Mouse (Mus musculus): ENCODE measurements around the gene Depdc5. TPM values are rescaled to one million over a fixed set of nuclear protein-coding genes. Genes with fewer than 3 reads are reported as not detected.
A peak's percentile ranks its signal among the peaks of the same experiment; 100 is the strongest.
"Not testable (repeated sequence)": the region's sequence is repeated elsewhere in the genome, so short reads cannot be mapped to it uniquely, and the experiment has no call there.

Depdc5 gene
- polyA plus RNA-seq, 1 experiment = 15.5 TPM

- peak in 1 of 3 experiments; percentile 67 for TF ChIP-seq MYOG (IDR thresholded peaks at IDR 0.05; ENCODE audit: control insufficient read depth in 1 of 3, insufficient read depth in 1 of 3, insufficient read length in 2 of 3, low read depth in 2 of 3)
- TF ChIP-seq USF1 (IDR thresholded peaks at IDR 0.05; ENCODE audit: low read depth) = no peak
- TF ChIP-seq E2F4 (IDR thresholded peaks at IDR 0.05; ENCODE audit: insufficient read depth) = no peak
- TF ChIP-seq POLR2A (IDR thresholded peaks at IDR 0.05; ENCODE audit: insufficient read length, low read depth) = no peak
- no peak for TF ChIP-seq CEBPB (IDR thresholded peaks at IDR 0.05; ENCODE audit: insufficient read depth, poor library complexity, severe bottlenecking)
- peak; percentile 41 to 70 (median 69) for TF ChIP-seq MYOD1 (IDR thresholded peaks at IDR 0.05; ENCODE audit: control insufficient read depth in 1 of 3, insufficient read length in 2 of 3, low read depth in 2 of 3)
- TF ChIP-seq POLR2AphosphoS2 (IDR thresholded peaks at IDR 0.05; ENCODE audit: insufficient read length, low read depth) = no peak
- Histone ChIP-seq H3K27me3 (ENCODE audit: control insufficient read depth, insufficient read depth, insufficient read length) (no peaks in the 10 kb centered on the region), H3K4me3 (no peak overlapping the region), H3K79me2 (ENCODE audit: control insufficient read depth, insufficient read depth) (no peaks in the 10 kb centered on the region), H3K36me3 (ENCODE audit: control insufficient read depth, insufficient read depth) (peaks cover 30% of the 10 kb centered on the region), H3K4me2 (ENCODE audit: low read depth) (no peak overlapping the region), H3ac (ENCODE audit: control insufficient read depth, insufficient read length) (no peak overlapping the region)
Observed at GRCm38 (mm10) chr5:32830054-32830453, 33.4 kb upstream of the Depdc5 start.

GRCm38 (mm10) chr5:32834497-32834896, 29.0 kb upstream of the Depdc5 start:
- H3K27me3 ChIP-seq (ENCODE audit: control insufficient read depth, insufficient read depth, insufficient read length) = no peaks in the 10 kb centered on the region
- H3K4me3 ChIP-seq = no peak overlapping the region
- no peak overlapping the region for H3K4me2 ChIP-seq (ENCODE audit: low read depth)
- peaks cover 40% of the 10 kb centered on the region for H3K36me3 ChIP-seq (ENCODE audit: control insufficient read depth, insufficient read depth)
- no peak overlapping the region for H3ac ChIP-seq (ENCODE audit: control insufficient read depth, insufficient read length)
- no peaks in the 10 kb centered on the region for H3K79me2 ChIP-seq (ENCODE audit: control insufficient read depth, insufficient read depth)
- no peak for TF ChIP-seq MYOG (IDR thresholded peaks at IDR 0.05; ENCODE audit: control insufficient read depth in 1 of 3, insufficient read depth in 1 of 3, insufficient read length in 2 of 3, low read depth in 2 of 3)
- TF ChIP-seq MYOD1 (IDR thresholded peaks at IDR 0.05; ENCODE audit: control insufficient read depth in 1 of 3, insufficient read length in 2 of 3, low read depth in 2 of 3) = no peak
- TF ChIP-seq E2F4 (IDR thresholded peaks at IDR 0.05; ENCODE audit: insufficient read depth) = no peak
- no peak for TF ChIP-seq MAX (IDR thresholded peaks at IDR 0.05; ENCODE audit: low read depth)
- no peak for TF ChIP-seq SRF (IDR thresholded peaks at IDR 0.05; ENCODE audit: control insufficient read depth, insufficient read length, low read depth)
- no peak for TF ChIP-seq USF1 (IDR thresholded peaks at IDR 0.05; ENCODE audit: low read depth)

- TF ChIP-seq MYOG (IDR thresholded peaks at IDR 0.05; ENCODE audit: control insufficient read depth in 1 of 3, insufficient read depth in 1 of 3, insufficient read length in 2 of 3, low read depth in 2 of 3) = no peak
- no peak for TF ChIP-seq SRF (IDR thresholded peaks at IDR 0.05; ENCODE audit: control insufficient read depth, insufficient read length, low read depth)
- no peak for TF ChIP-seq TCF3 (IDR thresholded peaks at IDR 0.05; ENCODE audit: insufficient read length, low read depth)
- no peak overlapping the region for H3ac ChIP-seq (ENCODE audit: control insufficient read depth, insufficient read length)
- no peak overlapping the region for H3K4me3 ChIP-seq
- no peaks in the 10 kb centered on the region for H3K79me2 ChIP-seq (ENCODE audit: control insufficient read depth, insufficient read depth)
- no peaks in the 10 kb centered on the region for H3K27me3 ChIP-seq (ENCODE audit: control insufficient read depth, insufficient read depth, insufficient read length)
- H3K36me3 ChIP-seq (ENCODE audit: control insufficient read depth, insufficient read depth) = peaks cover 34% of the 10 kb centered on the region
- H3K4me2 ChIP-seq (ENCODE audit: low read depth) = no peak overlapping the region
Observed at GRCm38 (mm10) chr5:32836976-32837375, 26.5 kb upstream of the Depdc5 start.

- Histone ChIP-seq H3K4me2 (ENCODE audit: low read depth) (no peak overlapping the region), H3K27me3 (ENCODE audit: control insufficient read depth, insufficient read depth, insufficient read length) (no peaks in the 10 kb centered on the region), H3K79me2 (ENCODE audit: control insufficient read depth, insufficient read depth) (no peaks in the 10 kb centered on the region), H3ac (ENCODE audit: control insufficient read depth, insufficient read length) (no peak overlapping the region), H3K36me3 (ENCODE audit: control insufficient read depth, insufficient read depth) (peaks cover 45% of the 10 kb centered on the region), H3K4me3 (no peak overlapping the region)
- TF ChIP-seq USF1 (IDR thresholded peaks at IDR 0.05; ENCODE audit: low read depth) (no peak), POLR2AphosphoS2 (IDR thresholded peaks at IDR 0.05; ENCODE audit: insufficient read length, low read depth) (no peak), SRF (IDR thresholded peaks at IDR 0.05; ENCODE audit: control insufficient read depth, insufficient read length, low read depth) (no peak), POLR2A (IDR thresholded peaks at IDR 0.05; ENCODE audit: insufficient read length, low read depth) (no peak), CEBPB (IDR thresholded peaks at IDR 0.05; ENCODE audit: insufficient read depth, poor library complexity, severe bottlenecking) (no peak), TCF3 (IDR thresholded peaks at IDR 0.05; ENCODE audit: insufficient read length, low read depth) (no peak), MYOD1 (IDR thresholded peaks at IDR 0.05; ENCODE audit: control insufficient read depth in 1 of 3, insufficient read length in 2 of 3, low read depth in 2 of 3) (no peak), MYOG (IDR thresholded peaks at IDR 0.05; ENCODE audit: control insufficient read depth in 1 of 3, insufficient read depth in 1 of 3, insufficient read length in 2 of 3, low read depth in 2 of 3) (no peak), E2F4 (IDR thresholded peaks at IDR 0.05; ENCODE audit: insufficient read depth) (no peak), MAX (IDR thresholded peaks at IDR 0.05; ENCODE audit: low read depth) (no peak), REST (IDR thresholded peaks at IDR 0.05; ENCODE audit: insufficient read depth, insufficient read length) (no peak), TCF12 (IDR thresholded peaks at IDR 0.05; ENCODE audit: insufficient read depth, poor library complexity, severe bottlenecking) (no peak)
Observed at GRCm38 (mm10) chr5:32840029-32840428, 23.5 kb upstream of the Depdc5 start.

DNA sequence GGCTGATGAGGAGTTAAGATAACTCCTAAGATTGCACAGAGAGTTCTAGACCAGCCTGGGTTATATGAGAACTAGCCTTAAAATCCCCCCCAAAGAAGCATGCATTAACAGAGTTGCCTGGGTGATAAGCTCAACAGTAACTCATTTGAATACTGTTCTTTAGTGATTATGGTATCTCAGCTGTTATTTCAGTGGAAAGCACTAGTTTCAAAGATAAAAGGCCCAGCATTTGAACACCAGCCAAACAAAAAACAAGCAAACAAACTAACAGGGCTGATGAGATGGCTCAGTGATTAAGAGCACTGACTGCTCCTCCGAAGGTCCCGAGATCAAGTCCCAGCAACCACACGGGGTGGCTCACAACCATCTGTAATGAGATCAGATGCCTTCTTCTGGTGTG, 14.3 kb upstream of the Depdc5 start:
- peaks cover 4% of the 10 kb centered on the region for H3K36me3 ChIP-seq (ENCODE audit: control insufficient read depth, insufficient read depth)
- no peaks in the 10 kb centered on the region for H3K27me3 ChIP-seq (ENCODE audit: control insufficient read depth, insufficient read depth, insufficient read length)
- H3K79me2 ChIP-seq (ENCODE audit: control insufficient read depth, insufficient read depth) = peaks cover 72% of the 10 kb centered on the region
- no peak overlapping the region for H3K4me2 ChIP-seq (ENCODE audit: low read depth)
- no peak overlapping the region for H3K4me3 ChIP-seq
- TF ChIP-seq CEBPB (IDR thresholded peaks at IDR 0.05; ENCODE audit: insufficient read depth, poor library complexity, severe bottlenecking) (no peak), MYOG (IDR thresholded peaks at IDR 0.05; ENCODE audit: control insufficient read depth in 1 of 3, insufficient read depth in 1 of 3, insufficient read length in 2 of 3, low read depth in 2 of 3) (no peak), USF1 (IDR thresholded peaks at IDR 0.05; ENCODE audit: low read depth) (no peak), TCF3 (IDR thresholded peaks at IDR 0.05; ENCODE audit: insufficient read length, low read depth) (no peak), MAX (IDR thresholded peaks at IDR 0.05; ENCODE audit: low read depth) (no peak), TCF12 (IDR thresholded peaks at IDR 0.05; ENCODE audit: insufficient read depth, poor library complexity, severe bottlenecking) (no peak), POLR2A (IDR thresholded peaks at IDR 0.05; ENCODE audit: insufficient read length, low read depth) (no peak), REST (IDR thresholded peaks at IDR 0.05; ENCODE audit: insufficient read depth, insufficient read length) (no peak), E2F4 (IDR thresholded peaks at IDR 0.05; ENCODE audit: insufficient read depth) (no peak), SRF (IDR thresholded peaks at IDR 0.05; ENCODE audit: control insufficient read depth, insufficient read length, low read depth) (no peak), MYOD1 (IDR thresholded peaks at IDR 0.05; ENCODE audit: control insufficient read depth in 1 of 3, insufficient read length in 2 of 3, low read depth in 2 of 3) (no peak), POLR2AphosphoS2 (IDR thresholded peaks at IDR 0.05; ENCODE audit: insufficient read length, low read depth) (no peak)
- H3ac ChIP-seq (ENCODE audit: control insufficient read depth, insufficient read length) = no peak overlapping the region

DNA sequence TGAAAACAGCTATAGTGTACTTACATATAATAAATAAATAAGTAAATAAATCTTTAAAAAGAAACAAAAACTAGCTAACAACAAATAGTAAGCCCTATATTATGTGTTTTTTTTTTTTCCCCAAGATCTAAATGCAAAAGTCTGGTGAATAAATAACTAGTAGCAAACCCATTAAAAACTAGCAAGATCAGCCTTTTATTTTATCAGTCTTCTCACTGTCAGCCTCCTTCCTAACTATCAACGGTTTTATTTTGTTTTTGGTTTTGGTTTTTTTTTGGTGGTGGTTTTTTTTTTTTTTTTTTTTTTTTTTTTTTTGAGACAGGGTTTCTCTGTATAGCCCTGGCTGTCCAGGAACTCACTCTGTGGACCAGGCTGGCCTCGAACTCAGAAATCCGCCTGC, 13.9 kb upstream of the Depdc5 start:
- H3K79me2 ChIP-seq (ENCODE audit: control insufficient read depth, insufficient read depth) = peaks cover 72% of the 10 kb centered on the region
- H3K4me2 ChIP-seq (ENCODE audit: low read depth); H3K4me3 ChIP-seq; H3K27me3 ChIP-seq (ENCODE audit: control insufficient read depth, insufficient read depth, insufficient read length); H3ac ChIP-seq (ENCODE audit: control insufficient read depth, insufficient read length); H3K36me3 ChIP-seq (ENCODE audit: control insufficient read depth, insufficient read depth): not testable (repeated sequence)

All from myocyte (in vitro differentiated cells).